Mouse (Mus musculus) right cerebral cortex, postnatal 10 days (tissue): ENCODE data around the gene BC025920.
A peak's percentile ranks its signal among the peaks of the same experiment; 100 is the strongest.

Experiments
- DNase-seq, 2 experiments: peaks; one replicate each; pipeline ENCODE4 v3.0.0; 2021; ENCODE audit warnings: low spot score in 2 of 2

BC025920 gene

DNA sequence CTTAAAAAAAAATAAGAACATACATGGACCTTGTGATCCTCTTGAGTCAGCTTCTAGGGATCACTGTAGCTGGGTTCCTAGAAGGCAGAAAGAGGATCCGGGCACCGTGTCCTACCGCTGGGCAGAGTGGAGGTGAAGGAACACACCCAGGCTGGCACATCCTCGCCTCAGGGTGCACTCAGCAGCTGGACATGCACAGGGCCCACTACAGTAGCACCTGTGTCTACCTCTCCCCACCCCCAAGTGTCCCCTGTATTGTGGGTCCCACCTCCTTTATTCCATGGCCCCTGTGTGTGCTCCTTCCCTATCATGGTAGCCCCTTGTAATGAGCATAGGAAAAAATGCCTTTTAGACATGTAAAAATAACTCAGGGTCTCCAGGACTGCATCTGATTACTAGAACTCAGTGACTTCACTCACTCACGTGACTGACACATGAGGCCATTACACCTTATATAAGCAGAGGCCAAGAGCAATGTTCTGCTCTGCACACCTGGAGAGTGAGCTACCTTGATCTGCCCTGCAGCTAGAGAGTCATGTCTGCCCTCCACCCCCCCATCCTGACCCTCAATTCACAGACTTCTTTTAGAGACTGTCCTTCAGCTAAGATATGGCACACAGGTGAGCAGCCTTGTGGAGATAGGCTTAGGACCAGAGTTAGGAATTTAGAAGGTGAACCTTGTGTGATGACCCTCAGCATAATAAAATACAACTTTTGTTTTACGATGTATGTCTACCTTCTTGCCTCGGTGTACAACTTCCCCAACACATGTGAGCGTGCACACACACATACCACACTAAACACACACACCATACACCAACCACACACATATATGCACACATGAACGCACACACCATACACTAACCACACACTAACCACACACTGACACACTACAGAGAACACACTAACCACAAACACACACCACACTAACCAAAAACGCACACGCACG lies 1.8 kb upstream of the BC025920 start:
- no peak for DNase-seq

DNA sequence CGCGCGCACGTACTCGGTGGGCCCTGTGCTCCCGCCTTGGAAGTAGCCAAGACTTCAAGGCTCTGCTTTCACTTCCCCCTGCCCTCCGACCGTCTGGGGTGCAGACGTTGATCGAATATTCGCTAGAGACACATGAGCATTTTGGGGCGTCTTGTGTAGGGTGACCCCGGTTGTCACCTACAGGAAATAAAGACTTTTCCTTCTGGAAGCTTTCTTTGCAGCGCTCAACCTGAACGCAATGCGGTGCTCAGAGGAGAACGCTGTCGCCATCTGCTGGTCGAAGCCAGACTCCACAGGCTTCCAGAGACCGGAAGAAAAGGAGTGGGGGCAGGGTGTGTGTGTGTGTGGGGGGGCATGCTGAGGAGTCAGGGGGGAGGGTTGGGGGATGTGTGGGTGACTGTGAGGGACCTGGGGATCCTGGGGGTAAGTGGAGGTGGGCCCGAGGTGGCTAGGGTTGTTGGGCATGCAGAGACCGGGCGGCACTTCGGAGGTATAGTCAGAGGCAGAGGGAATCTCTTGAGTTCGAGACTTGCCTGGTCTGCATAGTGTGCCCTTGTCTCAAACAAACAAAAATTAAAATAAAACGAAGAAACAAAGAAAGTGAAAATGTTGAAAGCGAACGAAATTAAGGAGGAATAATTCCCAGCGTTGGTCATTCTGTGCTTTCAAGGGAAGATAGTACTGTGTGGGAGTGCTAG lies 953 bp upstream of the BC025920 start:
- peak; percentile 91 to 94 for DNase-seq

DNA sequence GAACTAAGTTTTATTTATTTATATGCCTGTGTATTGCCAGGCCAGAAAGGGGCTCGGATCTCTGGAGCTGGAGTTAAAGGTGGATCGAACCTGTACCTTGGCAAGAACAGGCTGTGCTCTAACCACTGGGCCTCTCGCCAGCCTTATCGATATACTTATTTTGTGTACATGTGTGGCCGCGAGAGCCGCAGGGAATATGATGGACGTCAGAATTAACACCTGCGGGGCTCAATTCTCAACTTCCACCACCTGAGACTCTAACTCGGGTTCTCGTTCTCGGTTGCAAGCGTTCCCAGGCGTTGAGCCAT lies 450 bp upstream of the BC025920 start:
- no peak for DNase-seq

DNA sequence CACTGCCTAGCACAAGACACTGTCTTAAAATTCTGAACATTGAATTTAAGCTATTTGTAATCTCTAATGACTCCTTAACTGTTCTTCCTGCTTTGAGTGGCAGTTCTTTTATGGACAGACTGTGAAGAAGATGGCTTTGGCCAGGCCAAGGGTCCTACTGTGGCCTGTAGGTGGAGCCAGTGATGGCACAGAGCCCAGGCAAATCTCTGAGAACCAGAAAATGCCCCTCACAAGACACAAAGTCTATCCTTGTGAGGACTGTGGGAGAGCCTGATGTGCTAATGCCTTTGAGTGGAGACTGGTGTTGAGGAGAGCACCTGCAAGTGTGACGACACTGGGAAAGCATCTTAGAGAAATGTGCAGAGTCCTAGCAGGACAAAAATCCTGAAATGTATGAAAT lies 2.2 kb downstream of the BC025920 start:
- no peak for DNase-seq

DNA sequence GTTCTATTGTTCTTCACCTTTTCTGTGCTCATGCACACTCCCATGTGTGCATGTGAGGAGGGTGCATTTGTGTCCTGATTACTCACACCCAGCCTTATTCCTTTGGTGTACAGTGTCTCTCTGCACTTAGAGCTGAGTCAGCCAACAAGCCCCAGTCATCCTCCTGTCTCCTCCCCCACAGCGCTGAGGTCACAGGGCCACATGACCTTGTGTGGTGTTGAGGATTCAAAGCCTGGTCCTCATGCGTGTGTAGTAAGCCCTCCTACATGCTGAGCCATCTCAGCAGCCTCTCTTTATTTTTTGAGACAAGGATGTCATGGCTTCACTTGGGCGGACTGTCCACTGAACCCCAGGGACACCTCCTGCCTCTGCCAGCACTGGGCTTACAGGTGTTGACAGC lies 6.7 kb downstream of the BC025920 start:
- no peak for DNase-seq

DNA sequence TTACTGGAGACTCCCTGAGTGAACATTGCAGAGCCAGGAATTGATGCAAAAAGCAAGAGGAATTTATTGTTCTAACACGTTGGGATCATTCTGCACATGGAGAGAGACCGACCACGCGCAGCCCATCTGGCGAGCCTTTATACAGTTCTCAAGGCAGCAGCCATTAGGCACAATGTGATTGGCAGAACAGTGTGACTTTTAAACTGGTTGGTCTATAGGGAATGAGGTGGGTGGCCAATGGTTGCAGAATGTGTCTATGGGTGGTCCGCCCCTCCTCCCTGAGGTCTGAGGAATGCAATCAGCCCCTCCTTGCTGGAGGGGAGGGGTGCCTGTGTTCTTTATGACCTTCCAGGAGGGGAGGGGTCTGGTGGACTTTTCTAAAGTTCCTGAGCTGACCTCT lies 9.4 kb downstream of the BC025920 start:
- no peak for DNase-seq

GRCm38 (mm10) chr10:81619976-81620375 lies 13.9 kb downstream of the BC025920 start:
- DNase-seq, result no peak

DNA sequence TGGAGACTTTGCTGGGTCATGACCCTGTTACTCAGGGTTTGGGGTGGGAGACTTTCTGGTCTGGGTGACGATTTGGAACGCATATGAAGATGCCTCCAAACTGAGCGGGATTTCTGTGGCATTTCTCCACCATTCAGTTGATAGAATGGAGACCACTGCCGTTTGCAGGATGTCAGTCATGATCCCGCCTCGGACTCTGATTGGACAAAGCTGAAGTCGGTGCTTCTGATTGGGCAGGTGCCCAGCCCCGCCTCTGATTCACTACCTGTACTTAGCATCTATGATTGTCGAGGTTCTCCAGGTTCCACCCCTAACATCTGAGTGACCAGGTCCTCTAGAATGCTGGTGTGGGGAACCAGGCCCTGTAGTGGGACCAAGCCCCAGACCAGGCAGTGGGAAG lies 14.7 kb downstream of the BC025920 start:
- DNase-seq, result no peak

GRCm38 (mm10) chr10:81623441-81623840 lies 17.4 kb downstream of the BC025920 start:
- no peak for DNase-seq

- peak; percentile 46 to 50 for DNase-seq
These were observed 20.3 kb downstream of the BC025920 start for GRCm38 (mm10) chr10:81626101-81626993.

GRCm38 (mm10) chr10:81626994-81627835 lies 21.1 kb downstream of the BC025920 start, which contains the start of gene Sirt6:
Sirt6 (minus strand) TSS chr10:81627797.
- DNase-seq, result peak; percentile 96

GRCm38 (mm10) chr10:81627836-81628220 lies 21.8 kb downstream of the BC025920 start:
- DNase-seq, result peak; percentile 59 to 65

DNA sequence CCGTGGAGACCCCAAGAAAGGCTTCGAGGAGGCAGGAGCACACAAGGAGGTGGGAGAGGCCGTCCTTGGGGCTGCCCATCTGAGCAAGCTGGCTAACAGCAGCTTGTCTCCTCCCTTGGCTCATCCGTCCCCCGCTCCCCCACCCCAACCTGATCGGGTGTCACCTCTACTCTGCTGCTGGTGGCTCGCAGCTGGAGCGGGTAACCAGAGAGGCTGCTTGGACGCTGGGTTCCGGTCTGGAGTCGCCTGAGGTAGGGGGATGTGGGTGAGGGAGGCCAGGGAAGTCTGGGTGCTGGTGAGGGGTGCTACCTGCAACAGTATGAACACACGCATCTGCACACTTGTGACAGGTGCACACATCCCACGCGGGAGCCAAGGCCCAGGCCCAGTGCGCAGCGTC lies 22.3 kb downstream of the BC025920 start, which contains the start of gene Ankrd24:
Ankrd24 (plus strand) TSS at position 151 of the 400 bp plus-strand sequence.
- peak in 1 of 2 experiments; percentile 49 for DNase-seq

GRCm38 (mm10) chr10:81633253-81634099 lies 27.4 kb downstream of the BC025920 start:
- peak; percentile 91 to 93 for DNase-seq

- peak in 1 of 2 experiments; percentile 16 for DNase-seq
These were observed 30.3 kb downstream of the BC025920 start for GRCm38 (mm10) chr10:81636338-81636737.

DNA sequence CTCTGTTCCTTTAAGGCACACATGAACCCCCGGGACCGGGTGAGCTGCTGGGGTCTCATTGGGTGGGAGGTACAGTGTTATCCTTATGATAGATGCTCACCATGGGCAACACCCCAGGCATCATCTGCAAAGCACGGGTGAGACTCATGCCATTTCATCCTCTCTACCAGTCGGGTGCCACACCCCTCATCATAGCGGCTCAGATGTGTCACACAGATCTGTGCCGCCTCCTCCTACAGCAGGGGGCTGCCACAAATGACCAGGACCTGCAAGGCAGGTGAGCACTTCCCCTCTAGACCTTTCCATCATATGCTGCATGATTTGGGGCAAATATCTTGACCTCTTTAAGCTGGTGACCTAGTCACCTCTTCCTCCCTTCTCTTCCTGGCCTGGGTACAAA lies 32.0 kb downstream of the BC025920 start:
- peak; percentile 19 to 32 for DNase-seq

- peak; percentile 24 to 31 for DNase-seq
These were observed 34.8 kb downstream of the BC025920 start for GRCm38 (mm10) chr10:81640825-81641224.

- peak; percentile 21 to 36 for DNase-seq
These were observed 35.5 kb downstream of the BC025920 start for GRCm38 (mm10) chr10:81641566-81641965.

DNA sequence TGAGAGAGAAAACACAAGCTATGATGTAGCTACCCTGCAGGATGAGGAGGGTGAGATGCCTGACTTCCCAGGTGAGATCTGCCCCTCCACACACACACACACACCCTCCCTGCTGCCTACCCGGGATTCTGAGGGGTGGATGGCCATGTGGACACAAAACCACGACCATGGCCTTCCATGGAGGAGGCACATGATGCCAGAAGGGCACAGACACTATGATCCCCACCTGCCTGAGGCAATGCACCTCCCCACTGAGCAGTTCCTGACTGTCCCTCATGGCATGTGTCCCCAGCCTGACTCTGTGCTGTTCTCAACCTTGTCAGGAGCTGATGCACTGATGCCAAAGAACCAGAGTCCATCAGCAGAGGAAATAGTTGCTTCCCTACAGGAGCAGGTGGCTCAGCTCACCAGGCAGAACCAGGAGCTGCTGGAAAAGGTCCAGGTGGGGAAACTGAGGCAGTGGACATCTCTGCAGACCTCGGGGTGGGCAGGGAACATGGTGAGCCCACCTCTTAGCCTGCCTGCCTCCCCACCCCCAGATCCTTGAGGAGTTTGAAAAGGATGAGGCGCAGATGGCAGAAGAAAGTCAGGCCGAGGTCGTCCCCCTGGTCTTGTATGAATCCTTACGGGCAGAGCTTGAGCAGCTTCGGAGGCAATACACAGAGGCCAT lies 36.0 kb downstream of the BC025920 start:
- peak; percentile 59 to 69 for DNase-seq
